Mouse (Mus musculus): ENCODE results near the gene Tut7.

DNA sequence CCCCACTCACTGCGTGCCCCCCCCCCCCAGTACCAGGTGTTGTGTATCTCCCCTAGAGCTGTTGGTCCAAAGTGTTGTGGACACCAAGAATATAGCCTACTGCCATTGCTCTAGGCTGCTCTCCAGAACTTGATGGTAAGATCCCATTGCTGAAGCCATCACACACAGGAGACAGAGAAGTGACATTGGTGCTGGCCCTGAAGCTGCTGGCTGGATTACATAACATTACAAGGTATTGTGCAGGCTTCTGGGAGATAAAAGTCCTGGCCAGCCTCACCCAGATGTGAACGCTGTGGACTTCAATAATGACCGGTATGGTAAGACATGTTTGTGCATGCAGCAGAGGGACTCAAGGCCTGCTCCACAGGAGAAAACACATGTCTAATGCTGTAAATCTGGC is 15.5 kb upstream of the Tut7 start:
- TF ChIP-seq USF1 (IDR thresholded peaks at IDR 0.05; ENCODE audit: low read depth) (no peak), MAX (IDR thresholded peaks at IDR 0.05; ENCODE audit: low read depth) (no peak), E2F4 (IDR thresholded peaks at IDR 0.05; ENCODE audit: insufficient read depth) (no peak), TCF12 (IDR thresholded peaks at IDR 0.05; ENCODE audit: insufficient read depth, poor library complexity, severe bottlenecking) (no peak), POLR2AphosphoS2 (IDR thresholded peaks at IDR 0.05; ENCODE audit: insufficient read length, low read depth) (no peak), MYOD1 (IDR thresholded peaks at IDR 0.05; ENCODE audit: control insufficient read depth in 1 of 3, insufficient read length in 2 of 3, low read depth in 2 of 3) (no peak), POLR2A (IDR thresholded peaks at IDR 0.05; ENCODE audit: insufficient read length, low read depth) (no peak), MYOG (IDR thresholded peaks at IDR 0.05; ENCODE audit: control insufficient read depth in 1 of 3, insufficient read depth in 1 of 3, insufficient read length in 2 of 3, low read depth in 2 of 3) (no peak), TCF3 (IDR thresholded peaks at IDR 0.05; ENCODE audit: insufficient read length, low read depth) (no peak), CEBPB (IDR thresholded peaks at IDR 0.05; ENCODE audit: insufficient read depth, poor library complexity, severe bottlenecking) (no peak), SRF (IDR thresholded peaks at IDR 0.05; ENCODE audit: control insufficient read depth, insufficient read length, low read depth) (no peak)

Measured in myocyte (in vitro differentiated cells).